Mouse (Mus musculus): ENCODE results near the gene Sh3bgrl2. TPM values are rescaled to one million over a fixed set of nuclear protein-coding genes. Genes with fewer than 3 reads are reported as not detected.

Gene Sh3bgrl2
- polyA plus RNA-seq, 1 experiment from 2014 or later: 27.4 TPM

- H3K4me2 ChIP-seq: no peak overlapping the region
- 36% methylated on average over 3 of the region's 3 CpGs for WGBS
- no peak overlapping the region for H3K9ac ChIP-seq
- H3K36me3 ChIP-seq: no peaks in the 10 kb centered on the region
- no peak overlapping the region for H3K27ac ChIP-seq
- H3K4me3 ChIP-seq (replicated peaks): no peak overlapping the region
- ATAC-seq (ENCODE audit: insufficient read depth, low FRiP score, low read depth): peak; percentile 60; the same call in 1 of the 2 replicates
- no peaks in the 10 kb centered on the region for H3K27me3 ChIP-seq (replicated peaks)
- no peaks in the 10 kb centered on the region for H3K9me3 ChIP-seq
- no peaks in the 10 kb centered on the region for H3K4me1 ChIP-seq
Measured at GRCm38 (mm10) chr9:83540975-83541374, 7.2 kb upstream of the Sh3bgrl2 start.

- no peaks in the 10 kb centered on the region for H3K9me3 ChIP-seq
- no peak overlapping the region for H3K4me2 ChIP-seq
- H3K9ac ChIP-seq: no peak overlapping the region
- H3K4me1 ChIP-seq: 0 out of 2 replicates have a peak, but pooled peaks cover 4% of the 10 kb centered on the region
- no peaks in the 10 kb centered on the region for H3K36me3 ChIP-seq
- H3K27ac ChIP-seq: peak overlapping the region; percentile 19; the same call in 1 of the 2 replicates
- no peak for ATAC-seq (ENCODE audit: insufficient read depth, low FRiP score, low read depth)
- H3K27me3 ChIP-seq (replicated peaks): no peaks in the 10 kb centered on the region
- H3K4me3 ChIP-seq (replicated peaks): no peak overlapping the region
Measured at GRCm38 (mm10) chr9:83545240-83545639, 2.9 kb upstream of the Sh3bgrl2 start.

GRCm38 (mm10) chr9:83546316-83546715 lies 1.8 kb upstream of the Sh3bgrl2 start:
- no peak overlapping the region for H3K9ac ChIP-seq
- H3K27me3 ChIP-seq (replicated peaks): no peaks in the 10 kb centered on the region
- H3K27ac ChIP-seq: no peak overlapping the region
- H3K36me3 ChIP-seq: no peaks in the 10 kb centered on the region
- WGBS: 66% methylated on average over 7 of the region's 7 CpGs
- 0 out of 2 replicates have a peak, but pooled peaks cover 4% of the 10 kb centered on the region for H3K4me1 ChIP-seq
- no peaks in the 10 kb centered on the region for H3K9me3 ChIP-seq
- H3K4me2 ChIP-seq: no peak overlapping the region
- ATAC-seq (ENCODE audit: insufficient read depth, low FRiP score, low read depth): no peak
- no peak overlapping the region for H3K4me3 ChIP-seq (replicated peaks)

- no peaks in the 10 kb centered on the region for H3K27me3 ChIP-seq (replicated peaks)
- no peak overlapping the region for H3K4me3 ChIP-seq (replicated peaks)
- H3K9ac ChIP-seq: no peak overlapping the region
- H3K9me3 ChIP-seq: no peaks in the 10 kb centered on the region
- 85% methylated on average over 7 of the region's 7 CpGs for WGBS
- H3K27ac ChIP-seq: no peak overlapping the region
- no peak overlapping the region for H3K4me2 ChIP-seq
- ATAC-seq (ENCODE audit: insufficient read depth, low FRiP score, low read depth): no peak
- H3K4me1 ChIP-seq: peaks cover 7% of the 10 kb centered on the region; the same call in 1 of the 2 replicates
- H3K36me3 ChIP-seq: no peaks in the 10 kb centered on the region
Measured at GRCm38 (mm10) chr9:83547229-83547628, 898 bp upstream of the Sh3bgrl2 start.

GRCm38 (mm10) chr9:83549866-83550265 lies 1.7 kb downstream of the Sh3bgrl2 start:
- H3K27ac ChIP-seq: no peak overlapping the region
- H3K9ac ChIP-seq: no peak overlapping the region
- 77% methylated on average over 6 of the region's 6 CpGs for WGBS
- peaks cover 8% of the 10 kb centered on the region; the same call in 1 of the 2 replicates for H3K4me1 ChIP-seq
- peak overlapping the region; percentile 16; the same call in 1 of the 2 replicates for H3K4me2 ChIP-seq
- no peaks in the 10 kb centered on the region for H3K27me3 ChIP-seq (replicated peaks)
- H3K36me3 ChIP-seq: no peaks in the 10 kb centered on the region
- no peaks in the 10 kb centered on the region for H3K9me3 ChIP-seq
- no peak overlapping the region for H3K4me3 ChIP-seq (replicated peaks)
- no peak for ATAC-seq (ENCODE audit: insufficient read depth, low FRiP score, low read depth)

GRCm38 (mm10) chr9:83551116-83551515 lies 3.0 kb downstream of the Sh3bgrl2 start:
- H3K9ac ChIP-seq: no peak overlapping the region
- H3K36me3 ChIP-seq: no peaks in the 10 kb centered on the region
- ATAC-seq (ENCODE audit: insufficient read depth, low FRiP score, low read depth): no peak
- H3K9me3 ChIP-seq: no peaks in the 10 kb centered on the region
- H3K4me3 ChIP-seq (replicated peaks): no peak overlapping the region
- WGBS: 59% methylated on average over 7 of the region's 7 CpGs
- H3K4me2 ChIP-seq: no peak overlapping the region
- peaks cover 8% of the 10 kb centered on the region; the same call in 1 of the 2 replicates for H3K4me1 ChIP-seq
- H3K27me3 ChIP-seq (replicated peaks): no peaks in the 10 kb centered on the region
- H3K27ac ChIP-seq: no peak overlapping the region

- H3K4me3 ChIP-seq (replicated peaks): no peak overlapping the region
- no peaks in the 10 kb centered on the region for H3K27me3 ChIP-seq (replicated peaks)
- no peaks in the 10 kb centered on the region for H3K36me3 ChIP-seq
- no peak overlapping the region for H3K9ac ChIP-seq
- no peak overlapping the region for H3K4me2 ChIP-seq
- no peak for ATAC-seq (ENCODE audit: insufficient read depth, low FRiP score, low read depth)
- no peaks in the 10 kb centered on the region for H3K9me3 ChIP-seq
- WGBS: 73% methylated on average over 6 of the region's 6 CpGs
- H3K4me1 ChIP-seq: peaks cover 9% of the 10 kb centered on the region
- no peak overlapping the region for H3K27ac ChIP-seq
Measured at GRCm38 (mm10) chr9:83551632-83552031, 3.5 kb downstream of the Sh3bgrl2 start.

- Histone ChIP-seq H3K4me3 (replicated peaks) (no peak overlapping the region), H3K9ac (no peak overlapping the region), H3K4me1 (peaks cover 14% of the 10 kb centered on the region), H3K36me3 (no peaks in the 10 kb centered on the region), H3K27ac (no peak overlapping the region), H3K27me3 (replicated peaks) (no peaks in the 10 kb centered on the region), H3K4me2 (no peak overlapping the region), H3K9me3 (no peaks in the 10 kb centered on the region)
- ATAC-seq (ENCODE audit: insufficient read depth, low FRiP score, low read depth): no peak
- WGBS: 91% methylated on average over 2 of the region's 2 CpGs
Measured at GRCm38 (mm10) chr9:83555580-83555979, 7.5 kb downstream of the Sh3bgrl2 start.

- H3K4me3 ChIP-seq (replicated peaks): no peak overlapping the region
- ATAC-seq (ENCODE audit: insufficient read depth, low FRiP score, low read depth): no peak
- no peaks in the 10 kb centered on the region for H3K36me3 ChIP-seq
- peaks cover 15% of the 10 kb centered on the region for H3K4me1 ChIP-seq
- no peaks in the 10 kb centered on the region for H3K9me3 ChIP-seq
- H3K27me3 ChIP-seq (replicated peaks): no peaks in the 10 kb centered on the region
- no peak overlapping the region for H3K9ac ChIP-seq
- no peak overlapping the region for H3K4me2 ChIP-seq
- H3K27ac ChIP-seq: no peak overlapping the region
- WGBS: 34% methylated on average over 6 of the region's 6 CpGs
Measured at GRCm38 (mm10) chr9:83556236-83556635, 8.1 kb downstream of the Sh3bgrl2 start.

GRCm38 (mm10) chr9:83556780-83557771 lies 8.9 kb downstream of the Sh3bgrl2 start:
- peak; percentile 55; the same call in 1 of the 2 replicates for ATAC-seq (ENCODE audit: insufficient read depth, low FRiP score, low read depth)
- no peaks in the 10 kb centered on the region for H3K9me3 ChIP-seq
- no peak overlapping the region for H3K4me3 ChIP-seq (replicated peaks)
- 43% methylated on average over 10 of the region's 10 CpGs for WGBS
- H3K27me3 ChIP-seq (replicated peaks): no peaks in the 10 kb centered on the region
- H3K9ac ChIP-seq: no peak overlapping the region
- peak overlapping the region; percentile 33; the same call in 1 of the 2 replicates for H3K27ac ChIP-seq
- peaks cover 13% of the 10 kb centered on the region for H3K4me1 ChIP-seq
- H3K4me2 ChIP-seq: no peak overlapping the region
- no peaks in the 10 kb centered on the region for H3K36me3 ChIP-seq

- Histone ChIP-seq H3K9ac (no peak overlapping the region), H3K4me2 (no peak overlapping the region), H3K4me3 (replicated peaks) (no peak overlapping the region), H3K36me3 (no peaks in the 10 kb centered on the region), H3K9me3 (no peaks in the 10 kb centered on the region), H3K27me3 (replicated peaks) (no peaks in the 10 kb centered on the region), H3K4me1 (peaks cover 26% of the 10 kb centered on the region), H3K27ac (no peak overlapping the region)
- ATAC-seq (ENCODE audit: insufficient read depth, low FRiP score, low read depth): no peak
- WGBS: 54% methylated on average over 4 of the region's 4 CpGs
Measured at GRCm38 (mm10) chr9:83560670-83561069, 12.5 kb downstream of the Sh3bgrl2 start.

GRCm38 (mm10) chr9:83562889-83563288 lies 14.8 kb downstream of the Sh3bgrl2 start:
- H3K27me3 ChIP-seq (replicated peaks): no peaks in the 10 kb centered on the region
- 93% methylated on average over 7 of the region's 7 CpGs for WGBS
- no peak for ATAC-seq (ENCODE audit: insufficient read depth, low FRiP score, low read depth)
- H3K27ac ChIP-seq: no peak overlapping the region
- no peaks in the 10 kb centered on the region for H3K9me3 ChIP-seq
- H3K4me1 ChIP-seq: peaks cover 18% of the 10 kb centered on the region; the same call in 1 of the 2 replicates
- H3K4me2 ChIP-seq: no peak overlapping the region
- H3K36me3 ChIP-seq: no peaks in the 10 kb centered on the region
- H3K9ac ChIP-seq: no peak overlapping the region
- H3K4me3 ChIP-seq (replicated peaks): no peak overlapping the region
